Mouse (Mus musculus) left cerebral cortex, postnatal 14 days (tissue): ENCODE data around the gene Palm3. TPM values are rescaled to one million over a fixed set of nuclear protein-coding genes. Genes with fewer than 3 reads are reported as not detected.
"Not testable (repeated sequence)": the region's sequence is repeated elsewhere in the genome, so short reads cannot be mapped to it uniquely, and the experiment has no call there.

Experiments used
- DNase-seq, 2 experiments: peaks; one replicate each; pipeline ENCODE4 v3.0.0; 2021 to 2022; ENCODE audit warnings: low spot score in 2 of 2, mixed read lengths in 1 of 2
- intact Hi-C: fragments of 180-260 bp; cut with DNase I; formaldehyde crosslinking; loops from one replicate; pipeline ENCODE4 v1.15.1; 2025
- long read RNA-seq, 2 experiments: library from polyadenylated mRNA; stranded (forward); transcript quantifications; one replicate each; pipeline ENCODE4 v2.0.0; 2021
- total RNA-seq, 2 experiments: library from RNA; stranded (reverse); gene quantifications; 2 replicates each; pipeline ENCODE4 v1.2.3; 2021

Gene Palm3
- 1 to 10 TPM; 3.5 to 3.8 TPM for total RNA-seq
- long read RNA-seq, experiment 1, partial matches to known transcripts, result 1 of 4 reads
- long read RNA-seq, experiment 1, other reads (novel, unspliced or antisense), result 3 of 4 reads
- long read RNA-seq, experiment 2, partial matches to known transcripts, result 3 of 4 reads
- long read RNA-seq, experiment 2, other reads (novel, unspliced or antisense), result 1 of 4 reads

GRCm38 (mm10) chr8:84021096-84021495, at the start of gene Palm3:
TSS of gene Palm3 (plus strand) at chr8:84021471.
- DNase-seq, result no peak
- intact Hi-C loops, result no loop called here

GRCm38 (mm10) chr8:83971661-83972060, 49.6 kb upstream of the Palm3 start:
- no peak for DNase-seq
- intact Hi-C loops, result no loop called here

- intact Hi-C loops, result no loop called here
- peak; percentile 99 for DNase-seq
These were observed 48.8 kb upstream of the Palm3 start, which contains the start of gene Prkaca for GRCm38 (mm10) chr8:83972150-83973120. TSS of gene Prkaca (plus strand) at chr8:83972993.

GRCm38 (mm10) chr8:83973161-83974031, 47.9 kb upstream of the Palm3 start:
- DNase-seq, result no peak
- intact Hi-C loops, result no loop called here

GRCm38 (mm10) chr8:83974521-83974920, 46.8 kb upstream of the Palm3 start:
- intact Hi-C loops, result no loop called here
- DNase-seq, result no peak

GRCm38 (mm10) chr8:83976101-83976630, 45.1 kb upstream of the Palm3 start:
- DNase-seq, result no peak
- intact Hi-C loops, result no loop called here

GRCm38 (mm10) chr8:83976779-83977350, 44.4 kb upstream of the Palm3 start:
- intact Hi-C loops, result no loop called here

GRCm38 (mm10) chr8:83977646-83978045, 43.6 kb upstream of the Palm3 start:
- intact Hi-C loops, result no loop called here
- no peak for DNase-seq

More at GRCm38 (mm10) chr8:83976779-83977350, 44.4 kb upstream of the Palm3 start:
- peak in 1 of 2 experiments; percentile 55 for DNase-seq

- intact Hi-C loops, result no loop called here
- DNase-seq, result no peak
These were observed 43.1 kb upstream of the Palm3 start for GRCm38 (mm10) chr8:83978200-83978599.

GRCm38 (mm10) chr8:83980250-83980649, 41.0 kb upstream of the Palm3 start:
- intact Hi-C loops, result loop anchor here (1.0 kb wide), 1 partner anchor 29 kb away; no protein-coding TSS in a partner anchor
- no peak for DNase-seq

GRCm38 (mm10) chr8:83980845-83981244, 40.4 kb upstream of the Palm3 start:
- DNase-seq, result no peak
- intact Hi-C loops, result loop anchor here (1.0 kb wide), 1 partner anchor 28 kb away; no protein-coding TSS in a partner anchor

- intact Hi-C loops, result no loop called here
- DNase-seq, result no peak
These were observed 39.7 kb upstream of the Palm3 start for GRCm38 (mm10) chr8:83981533-83981932.

- intact Hi-C loops, result no loop called here
- no peak for DNase-seq
These were observed 38.8 kb upstream of the Palm3 start for GRCm38 (mm10) chr8:83982449-83982848.

GRCm38 (mm10) chr8:83983222-83983621, 38.0 kb upstream of the Palm3 start:
- intact Hi-C loops, DNase-seq: not testable (repeated sequence)

- intact Hi-C loops, result no loop called here
- no peak for DNase-seq
These were observed 32.0 kb upstream of the Palm3 start for GRCm38 (mm10) chr8:83989243-83989642.

- intact Hi-C loops, result no loop called here
- DNase-seq, result no peak
These were observed 31.1 kb upstream of the Palm3 start for GRCm38 (mm10) chr8:83990170-83990569.

- intact Hi-C loops, result no loop called here
- DNase-seq, result no peak
These were observed 28.8 kb upstream of the Palm3 start for GRCm38 (mm10) chr8:83992488-83992887.

- intact Hi-C loops, result no loop called here
- DNase-seq, result no peak
These were observed 27.2 kb upstream of the Palm3 start for GRCm38 (mm10) chr8:83994030-83994429.

- DNase-seq, result no peak
- intact Hi-C loops, result no loop called here
These were observed 25.3 kb upstream of the Palm3 start for GRCm38 (mm10) chr8:83995973-83996372.
